Mouse (Mus musculus): ENCODE results near the gene Tbc1d2b.

DNA sequence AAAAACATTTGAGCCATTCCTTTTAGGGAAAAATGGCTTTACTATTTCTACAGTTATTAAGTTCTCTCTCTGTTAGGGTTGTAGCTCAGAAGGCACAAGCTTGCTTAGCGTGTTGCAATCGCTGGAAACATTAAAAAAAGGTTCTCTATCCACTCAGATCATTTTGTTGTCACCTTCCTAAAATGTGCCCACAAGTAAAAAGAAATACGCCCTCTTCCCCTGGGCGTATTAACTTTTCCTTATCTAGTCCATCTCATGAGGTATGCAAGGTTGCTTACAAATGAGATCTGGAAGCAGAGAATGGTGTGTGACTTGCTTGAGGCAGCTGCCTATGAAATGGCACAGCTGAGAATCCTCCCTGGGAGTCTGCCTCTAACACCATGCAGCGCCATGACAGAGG, 33.8 kb downstream of the Tbc1d2b start:
- TF ChIP-seq CTCF (conservative IDR thresholded peaks at IDR 0.05; ENCODE audit: insufficient read depth, insufficient read length, low read depth, low read length) (no peak), POLR2A (IDR thresholded peaks at IDR 0.05; ENCODE audit: low read depth, low read length) (no peak)

Data from kidney, adult 2 months (tissue).